11 mouse cellular contexts compared by ENCODE assay signal in the genomic region with DNA sequence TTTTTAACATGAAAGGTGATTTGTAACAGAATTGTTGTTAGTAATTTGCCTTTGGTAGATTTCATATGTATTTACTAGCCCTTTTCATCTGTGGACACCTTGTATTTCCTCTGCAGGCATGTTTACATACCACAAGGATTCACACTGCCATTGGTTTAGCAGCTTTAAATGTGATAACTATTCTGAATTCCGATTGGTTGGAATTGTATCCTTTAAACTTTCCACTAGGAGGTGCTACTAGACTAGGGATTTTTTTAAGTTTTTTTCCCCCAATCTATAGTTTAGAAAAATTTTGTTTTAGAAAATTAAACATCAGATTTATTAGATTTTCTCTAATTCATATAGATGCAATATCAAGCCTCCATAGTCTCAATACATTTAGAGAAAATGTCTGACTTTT. TPM values are rescaled to one million over a fixed set of nuclear protein-coding genes. Genes with fewer than 3 reads are reported as not detected.
A peak's percentile ranks its signal among the peaks of the same experiment; 100 is the strongest.
DNase-seq lines count a peak whose midpoint lies in the region; ATAC-seq and TF ChIP-seq lines count a peak whose summit lies in the region.
"Had no signal": no experiment of that assay in that cellular context is flagged by ENCODE, and none has a peak within 500 bp of the region (broad histone marks: within the 10 kb centered on the region; RNA-seq: fewer than 3 reads in every experiment).

No protein-coding gene starts in this region.

- DNase-seq in lung, postnatal 0 days (ENCODE audit: low spot score): peak; percentile 79
- no peak for DNase-seq in lung, postnatal 36 days
- DNase-seq in R1 (ENCODE audit: low read depth, low spot score): peak; percentile 38
- peak; percentile 17 for DNase-seq in retina, postnatal 1 day
- DNase-seq in thymus, postnatal 25 days: no peak
- DNase-seq: cerebellum, postnatal 14 days; kidney, adult 2 months had no signal

- no peak for TF ChIP-seq EP300 in lung, postnatal 0 days (IDR thresholded peaks at IDR 0.05)

- H3K4me2 ChIP-seq in intestine, postnatal 0 days (replicated peaks; ENCODE audit: low read depth): no peak overlapping the region
- H3K4me2 ChIP-seq in intestine, embryonic 15.5 days (replicated peaks): no peak overlapping the region
- H3K4me2 ChIP-seq in lung, postnatal 0 days (replicated peaks; ENCODE audit: low read depth, low read length): no peak overlapping the region
- H3K4me2 ChIP-seq: midbrain, embryonic 11.5 days; neural tube, embryonic 12.5 days had no signal

- ATAC-seq in intestine, postnatal 0 days: no peak
- no peak for ATAC-seq in intestine, embryonic 15.5 days
- ATAC-seq in lung, postnatal 0 days: no peak

- H3K27me3 ChIP-seq in intestine, postnatal 0 days (replicated peaks; ENCODE audit: control insufficient read depth, insufficient read depth, low read length): no peaks in the 10 kb centered on the region
- no peaks in the 10 kb centered on the region for H3K27me3 ChIP-seq in intestine, embryonic 15.5 days (replicated peaks)
- H3K27me3 ChIP-seq in lung, postnatal 0 days (replicated peaks; ENCODE audit: insufficient read depth, low read length): no peaks in the 10 kb centered on the region
- H3K27me3 ChIP-seq: neural tube, embryonic 12.5 days had no signal

- no peaks in the 10 kb centered on the region for H3K4me1 ChIP-seq in intestine, postnatal 0 days (replicated peaks; ENCODE audit: control insufficient read depth, insufficient read depth, low read length)
- no peaks in the 10 kb centered on the region for H3K4me1 ChIP-seq in intestine, embryonic 15.5 days (replicated peaks)
- no peaks in the 10 kb centered on the region for H3K4me1 ChIP-seq in lung, postnatal 0 days (ENCODE audit: insufficient read depth, low read depth, low read length)

- no peak overlapping the region for H3K4me3 ChIP-seq in intestine, postnatal 0 days (ENCODE audit: low read depth, low read length)
- no peak overlapping the region for H3K4me3 ChIP-seq in intestine, embryonic 15.5 days (replicated peaks)
- no peak overlapping the region for H3K4me3 ChIP-seq in lung, postnatal 0 days (ENCODE audit: low read depth, low read length)
- H3K4me3 ChIP-seq: neural tube, embryonic 12.5 days had no signal

- H3K9me3 ChIP-seq in intestine, postnatal 0 days (ENCODE audit: control insufficient read depth): no peaks in the 10 kb centered on the region
- H3K9me3 ChIP-seq in intestine, embryonic 15.5 days: no peaks in the 10 kb centered on the region
- no peaks in the 10 kb centered on the region for H3K9me3 ChIP-seq in lung, postnatal 0 days (ENCODE audit: low read length)
- H3K9me3 ChIP-seq: neural tube, embryonic 12.5 days had no signal

- H3K9ac ChIP-seq in intestine, postnatal 0 days (ENCODE audit: low read depth, low read length): no peak overlapping the region
- H3K9ac ChIP-seq in intestine, embryonic 15.5 days: no peak overlapping the region
- H3K9ac ChIP-seq in lung, postnatal 0 days (replicated peaks; ENCODE audit: low read depth): no peak overlapping the region
- H3K9ac ChIP-seq: neural tube, embryonic 12.5 days had no signal

- no peaks in the 10 kb centered on the region for H3K36me3 ChIP-seq in intestine, postnatal 0 days (ENCODE audit: control insufficient read depth, insufficient read depth)
- no peaks in the 10 kb centered on the region for H3K36me3 ChIP-seq in intestine, embryonic 15.5 days
- H3K36me3 ChIP-seq in lung, postnatal 0 days (ENCODE audit: insufficient read depth, low read length): no peaks in the 10 kb centered on the region
- H3K36me3 ChIP-seq: neural tube, embryonic 12.5 days had no signal

- TF ChIP-seq CTCF in intestine, postnatal 0 days (IDR thresholded peaks at IDR 0.05; ENCODE audit: low read depth): peak; percentile 50
- peak; percentile 60 for TF ChIP-seq CTCF in lung, postnatal 0 days (IDR thresholded peaks at IDR 0.05)

- 44% methylated on average over 1 of the region's 1 CpGs for WGBS in intestine, postnatal 0 days
- WGBS in intestine, embryonic 15.5 days: 42% methylated on average over 1 of the region's 1 CpGs
- WGBS in lung, postnatal 0 days: 26% methylated on average over 1 of the region's 1 CpGs

- H3K27ac ChIP-seq in intestine, postnatal 0 days (ENCODE audit: low read depth, low read length): no peak overlapping the region
- no peak overlapping the region for H3K27ac ChIP-seq in intestine, embryonic 15.5 days
- H3K27ac ChIP-seq in lung, postnatal 0 days (ENCODE audit: low read length): no peak overlapping the region
- H3K27ac ChIP-seq: neural tube, embryonic 12.5 days had no signal

RNA-seq across cellular contexts. Expression of a gene that starts 51.8 kb away (rescaled TPM):
- 0.64 and 1.0 TPM in 2 replicates for polyA plus RNA-seq in intestine, postnatal 0 days (2015; fragmentation: Nextera tagmentation; extraction: Ambion mirVana)
- 1.9 and 2.2 TPM in 2 replicates for polyA plus RNA-seq in intestine, embryonic 15.5 days (2015; fragmentation: Nextera tagmentation; extraction: Ambion mirVana)
- polyA plus RNA-seq in lung, postnatal 0 days (2015; fragmentation: Nextera tagmentation; extraction: Ambion mirVana): 1.4 and 1.6 TPM in 2 replicates

Comparison
In these comparisons a context has a peak if more than half of its experiments do, and no peak if none do; other contexts are left out.
1. DNase-seq: peak in lung, postnatal 0 days (single experiment), R1 (single experiment) and retina, postnatal 1 day (single experiment); none in lung, postnatal 36 days (single experiment) and thymus, postnatal 25 days (single experiment).